Mouse (Mus musculus) effector memory CD4-positive, alpha-beta T cell, adult 5 months (primary cell): Measurements from ENCODE around the gene Tmem123. TPM values are rescaled to one million over a fixed set of nuclear protein-coding genes. Genes with fewer than 3 reads are reported as not detected.

ENCODE experiments used
- polyA plus RNA-seq: library from polyadenylated mRNA; unstranded; fragments of 100-300 nt; shearing (Covaris generic); gene quantifications from one replicate; pipeline ENCODE4 v1.2.1, GENCODE M21; 2017

The Tmem123 gene
- polyA plus RNA-seq = 293 TPM

GRCm38 (mm10) chr9:7763614-7764300, at the start of gene Tmem123:
Tmem123 (plus strand) TSS chr9:7764041.

DNA sequence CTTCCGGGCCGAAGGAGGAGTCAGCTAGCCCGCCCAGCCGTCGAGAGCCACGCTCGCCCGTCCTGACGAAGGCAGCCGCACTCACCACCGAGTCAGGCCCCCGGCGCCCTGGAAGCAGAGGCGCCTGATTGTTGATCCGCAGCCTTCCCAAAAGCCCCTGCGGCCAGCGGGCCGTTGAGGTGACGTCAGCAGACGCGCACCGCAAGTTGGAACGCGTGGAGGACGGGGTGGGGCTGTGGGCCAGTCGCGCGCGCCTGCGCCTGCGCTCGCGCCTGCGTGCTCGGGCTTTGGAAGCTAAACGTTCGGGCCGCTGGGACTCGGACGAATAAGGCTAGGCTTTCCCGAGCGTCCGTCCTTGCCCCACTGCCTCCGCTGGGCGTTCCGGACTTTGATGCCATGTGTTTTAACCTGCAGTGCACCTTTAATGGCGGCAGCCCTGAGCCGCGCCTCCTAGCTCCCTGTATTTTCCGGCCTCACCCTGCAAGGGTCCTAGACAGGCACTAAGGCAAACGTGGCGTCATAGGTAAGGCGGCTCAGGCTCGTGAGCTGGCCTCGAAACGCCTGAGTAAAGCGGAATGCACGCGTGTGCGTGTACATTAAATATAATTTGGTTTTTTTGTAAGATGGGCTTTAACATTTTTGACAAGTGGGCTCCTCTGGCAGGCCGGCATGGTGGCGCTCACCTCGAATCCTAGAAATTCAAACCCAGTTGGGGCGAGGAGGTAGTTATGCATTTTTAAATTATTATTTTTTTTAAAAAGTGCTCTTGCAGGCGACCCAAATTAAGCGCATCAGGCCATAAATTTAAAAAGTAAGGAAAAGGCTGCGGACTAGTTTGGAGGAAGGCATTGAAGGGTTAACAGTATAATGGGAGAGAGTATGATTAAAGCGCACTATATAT, 73.3 kb downstream of the Tmem123 start, which contains the start of gene Birc2:
Gene Birc2, minus strand, starts transcription at position 160 of the 901 bp plus-strand sequence.

Other genes with a start within 250 kb of the Tmem123 start
- not detected for gene Mmp8, start 205.6 kb upstream of the Tmem123 start, polyA plus RNA-seq
- gene Mmp27, start 192.6 kb upstream of the Tmem123 start, polyA plus RNA-seq = not detected
- gene Mmp20, start 135.8 kb upstream of the Tmem123 start, polyA plus RNA-seq = not detected
- gene Mmp7, start 72.0 kb upstream of the Tmem123 start, polyA plus RNA-seq = not detected
- gene Birc2, start 73.0 kb downstream of the Tmem123 start, polyA plus RNA-seq = 143 TPM
- 243 TPM for gene Birc3, start 109.1 kb downstream of the Tmem123 start, polyA plus RNA-seq
- not detected for gene Yap1, start 240.6 kb downstream of the Tmem123 start, polyA plus RNA-seq